Mouse (Mus musculus) ES-Bruce4 (cell line): Measurements from ENCODE around the gene Osbpl9.

Experiments used
- CTCF ChIP-seq: IDR thresholded peaks from one replicate; pipeline ENCODE4 v1.8.1; 2011; ENCODE audit warnings: low read depth, low read length
- POLR2A ChIP-seq: IDR thresholded peaks from one replicate; pipeline ENCODE4 v1.8.1; 2011; ENCODE audit warnings: low read length; ENCODE audit not compliant: insufficient read depth

DNA sequence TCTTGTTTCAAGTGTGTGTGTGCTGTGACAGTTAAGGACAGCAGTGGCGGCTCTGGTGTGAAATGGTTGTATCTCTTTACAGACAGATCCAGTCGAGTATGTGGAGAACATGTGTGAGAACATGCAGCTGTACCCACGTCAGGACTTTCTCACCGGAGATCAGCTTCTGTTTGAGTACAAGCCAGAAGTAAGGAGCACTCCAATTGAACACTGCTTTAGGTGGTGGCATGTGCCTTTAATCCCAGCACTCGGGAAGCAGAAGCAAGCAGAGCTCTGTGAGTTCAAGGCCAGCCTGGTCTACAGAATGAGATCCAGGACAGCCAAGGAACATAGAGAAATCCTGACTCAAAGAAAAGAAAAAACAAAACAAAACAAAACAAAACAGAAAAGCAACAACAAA, 158.8 kb downstream of the Osbpl9 start:
- no peak for TF ChIP-seq POLR2A
- no peak for TF ChIP-seq CTCF
